Mouse (Mus musculus) regulatory T cell (primary cell): ENCODE measurements around the gene C1qtnf6.

Experiments
- in situ Hi-C: fragments of 300-600 bp; cut with MboI, MseI; formaldehyde crosslinking; loops from one replicate; pipeline ENCODE4 v1.15.1; 2025; ENCODE audit warnings: high pct_unique_total_duplicates

C1qtnf6 gene

DNA sequence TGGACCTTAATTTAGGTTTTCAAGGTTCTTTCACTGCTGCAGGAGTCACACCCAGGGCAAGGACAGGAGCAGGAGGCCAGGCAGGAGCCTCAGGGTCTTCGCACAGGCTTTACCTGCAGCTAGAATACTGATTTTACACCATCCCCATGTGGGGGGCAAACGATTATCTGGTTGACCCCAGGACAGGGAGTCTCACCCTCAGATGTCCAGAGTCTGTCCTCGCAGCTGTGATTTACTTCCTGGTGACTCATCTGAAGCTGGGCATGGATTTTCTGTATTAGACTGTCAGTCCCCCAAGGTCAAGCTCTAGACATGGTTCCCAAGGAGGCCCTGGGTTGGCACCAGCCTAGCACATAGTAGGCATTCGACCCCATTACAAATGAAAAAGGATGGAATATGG is 14.8 kb upstream of the C1qtnf6 start:
- in situ Hi-C loops = no loop called here

- in situ Hi-C loops = loop anchor here (5.0 kb wide), 1 partner anchor 182 kb away; no protein-coding TSS in a partner anchor
These were observed 13.4 kb upstream of the C1qtnf6 start, which contains the start of gene Sstr3 for GRCm38 (mm10) chr15:78544561-78545001. Gene Sstr3, minus strand, starts transcription at chr15:78544685.

DNA sequence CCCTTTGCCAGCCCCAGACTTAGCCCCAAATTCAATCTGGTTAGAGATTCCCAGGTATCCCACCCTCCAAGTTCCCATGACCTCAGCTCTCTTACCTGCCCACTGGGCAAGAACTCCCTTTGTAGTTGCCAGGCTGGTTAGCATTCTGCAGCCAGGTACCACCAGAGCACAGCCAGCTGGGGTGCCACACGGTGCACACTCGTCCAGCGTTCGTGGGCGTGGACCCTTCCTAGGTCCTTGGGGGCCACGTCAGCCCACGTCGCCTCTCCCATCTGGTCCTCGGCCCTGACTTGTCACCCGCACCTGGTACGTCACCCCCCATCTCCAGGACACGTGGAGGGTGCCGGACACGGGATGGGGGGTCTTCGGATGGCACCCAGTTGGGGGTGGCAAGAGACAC is 12.8 kb upstream of the C1qtnf6 start:
- in situ Hi-C loops = loop anchor here (5.0 kb wide), 1 partner anchor 182 kb away; no protein-coding TSS in a partner anchor

GRCm38 (mm10) chr15:78542767-78543303 is 11.6 kb upstream of the C1qtnf6 start:
- in situ Hi-C loops = loop anchor here (5.0 kb wide), 1 partner anchor 181 kb away; no protein-coding TSS in a partner anchor

DNA sequence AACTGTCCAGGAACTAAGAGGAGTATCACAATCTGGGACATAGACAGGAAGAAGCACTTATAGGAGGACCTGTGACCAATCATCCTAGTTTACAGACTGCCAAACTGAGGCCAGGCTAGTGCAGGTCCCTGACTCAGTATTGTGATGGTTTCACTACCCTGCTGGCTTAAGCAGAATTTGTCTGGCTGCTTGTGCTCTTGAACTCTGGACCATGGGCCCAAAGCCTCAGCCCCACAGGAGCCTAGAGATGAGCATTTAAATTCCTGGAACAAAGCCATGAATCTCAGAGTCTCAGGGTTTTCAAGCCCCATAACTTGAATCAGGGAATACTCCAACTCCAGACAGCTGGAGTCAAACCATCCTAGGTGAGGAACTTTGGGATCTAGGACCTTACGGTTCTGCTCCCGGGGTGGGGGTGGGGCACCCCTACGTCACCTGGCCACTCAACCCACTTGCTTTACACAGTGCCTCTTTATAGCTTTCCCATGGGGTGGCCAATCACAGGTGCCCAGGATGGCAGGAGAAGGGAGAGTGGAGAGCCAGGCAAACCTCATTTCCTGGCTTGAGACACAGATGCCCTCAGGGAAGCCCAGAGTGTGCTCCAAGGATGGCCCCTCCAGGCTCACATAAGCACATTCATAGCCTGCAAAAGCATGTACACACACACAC is 11.0 kb upstream of the C1qtnf6 start:
- in situ Hi-C loops = loop anchor here (5.0 kb wide), 1 partner anchor 180 kb away; no protein-coding TSS in a partner anchor

DNA sequence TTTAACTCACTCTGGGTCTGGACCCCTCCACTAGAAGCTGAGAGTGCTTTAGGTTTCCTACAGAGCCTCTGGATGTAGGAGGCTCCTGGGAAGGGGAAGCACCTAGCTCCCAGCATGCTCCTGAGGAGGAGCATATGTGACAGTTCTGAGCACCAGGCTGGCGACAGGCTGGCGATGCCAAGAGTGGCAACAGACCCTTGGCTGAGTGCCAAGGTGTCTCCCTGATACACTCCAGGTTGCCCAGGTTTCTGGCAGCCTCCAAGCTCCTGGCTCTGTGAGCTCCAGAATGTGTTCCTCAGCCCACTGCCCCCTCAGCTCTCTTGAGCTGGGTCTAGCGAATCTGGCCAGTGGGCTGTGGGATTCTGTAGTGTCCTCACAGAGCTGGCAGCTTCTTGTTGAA is 10.4 kb upstream of the C1qtnf6 start:
- in situ Hi-C loops = loop anchor here (5.0 kb wide), 1 partner anchor 179 kb away; no protein-coding TSS in a partner anchor

DNA sequence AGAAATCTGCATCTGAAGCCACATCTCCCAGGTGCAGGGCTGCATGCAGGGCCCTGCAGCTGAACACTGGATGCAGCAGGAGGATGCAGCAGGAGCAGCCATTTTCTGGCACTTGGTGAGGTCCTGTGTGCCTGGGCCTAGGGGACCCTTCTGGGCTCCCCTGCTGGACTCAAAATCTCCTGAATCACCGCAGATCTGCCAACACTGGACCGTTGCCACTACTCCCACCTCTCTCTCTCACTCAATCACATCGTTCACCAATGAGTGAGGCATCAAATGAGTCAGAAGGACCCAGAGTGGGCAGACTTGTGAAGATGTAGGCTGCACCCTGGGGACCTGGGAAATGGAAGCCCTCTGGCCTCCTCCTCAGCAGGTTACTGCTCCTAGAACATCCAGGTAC is 9.8 kb upstream of the C1qtnf6 start:
- in situ Hi-C loops = loop anchor here (5.0 kb wide), 1 partner anchor 179 kb away; no protein-coding TSS in a partner anchor

DNA sequence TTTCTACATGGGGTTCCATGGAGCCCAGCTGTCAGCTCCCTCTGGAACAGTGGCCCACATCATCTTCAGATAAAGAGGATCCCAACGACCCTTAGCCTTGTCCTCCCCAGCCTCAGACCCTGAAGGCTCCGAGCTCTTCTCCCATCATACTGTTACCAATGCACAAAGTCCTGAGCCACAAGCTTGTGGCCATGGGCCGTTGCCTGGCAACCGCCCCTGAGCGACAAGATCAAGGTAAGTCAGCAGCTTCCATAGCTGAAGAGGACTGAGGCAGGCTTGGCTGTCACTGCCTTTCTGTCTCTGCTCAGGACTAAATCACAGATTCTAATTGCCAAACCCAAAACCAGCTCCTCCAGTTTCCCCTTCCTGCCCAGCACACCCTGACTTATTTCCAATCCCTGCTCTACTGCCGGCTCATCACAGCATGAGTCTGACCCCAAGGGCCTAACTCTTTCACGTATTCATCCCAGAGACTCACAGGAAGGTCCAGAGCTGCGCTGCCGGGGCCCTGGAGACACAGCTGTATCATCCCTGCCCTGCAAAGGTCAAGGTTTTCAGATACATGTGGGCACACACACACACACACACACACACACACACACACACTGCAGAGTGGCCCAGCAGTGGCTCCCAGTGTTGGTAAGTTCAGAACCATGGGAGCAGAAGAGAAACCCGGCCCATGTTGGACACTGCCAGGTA is 4.7 kb upstream of the C1qtnf6 start:
- in situ Hi-C loops = loop anchor here (5.0 to 10.0 kb wide), 2 partner anchors 89 to 351 kb away; no protein-coding TSS in a partner anchor

- in situ Hi-C loops = loop anchor here (10.0 kb wide), 1 partner anchor 349 kb away; no protein-coding TSS in a partner anchor
These were observed 2.2 kb upstream of the C1qtnf6 start for GRCm38 (mm10) chr15:78533346-78533835.

GRCm38 (mm10) chr15:78532566-78533345 is 1.5 kb upstream of the C1qtnf6 start:
- in situ Hi-C loops = loop anchor here (10.0 kb wide), 1 partner anchor 348 kb away; no protein-coding TSS in a partner anchor

GRCm38 (mm10) chr15:78531901-78532469 is 769 bp upstream of the C1qtnf6 start:
- in situ Hi-C loops = loop anchor here (10.0 kb wide), 1 partner anchor 347 kb away; no protein-coding TSS in a partner anchor

- in situ Hi-C loops = loop anchor here (10.0 kb wide), 1 partner anchor 347 kb away; no protein-coding TSS in a partner anchor
These were observed 170 bp upstream of the C1qtnf6 start for GRCm38 (mm10) chr15:78531451-78531720.

DNA sequence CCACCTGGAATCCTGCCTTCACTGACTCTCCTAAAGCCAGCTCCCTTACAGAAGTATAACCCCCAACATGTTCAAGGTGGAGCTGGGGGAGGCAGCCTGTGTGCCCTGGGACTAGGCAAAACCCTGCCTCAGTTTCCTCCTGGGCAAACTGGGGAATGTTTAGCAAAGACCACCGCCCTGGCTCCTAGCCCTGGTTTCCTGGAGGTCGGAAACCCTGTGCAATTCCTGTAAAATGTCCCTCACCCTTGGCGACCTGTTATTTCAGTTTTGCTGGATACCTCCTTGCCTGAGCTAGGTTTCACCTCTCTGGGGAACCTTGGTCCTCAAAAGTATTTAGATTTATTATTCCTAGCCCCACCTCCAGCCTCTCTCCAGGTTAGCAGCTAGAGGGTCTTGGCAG is 1.1 kb downstream of the C1qtnf6 start:
- in situ Hi-C loops = loop anchor here (10.0 kb wide), 1 partner anchor 345 kb away; no protein-coding TSS in a partner anchor

- in situ Hi-C loops = no loop called here
These were observed 1.7 kb downstream of the C1qtnf6 start for GRCm38 (mm10) chr15:78529428-78529990.

DNA sequence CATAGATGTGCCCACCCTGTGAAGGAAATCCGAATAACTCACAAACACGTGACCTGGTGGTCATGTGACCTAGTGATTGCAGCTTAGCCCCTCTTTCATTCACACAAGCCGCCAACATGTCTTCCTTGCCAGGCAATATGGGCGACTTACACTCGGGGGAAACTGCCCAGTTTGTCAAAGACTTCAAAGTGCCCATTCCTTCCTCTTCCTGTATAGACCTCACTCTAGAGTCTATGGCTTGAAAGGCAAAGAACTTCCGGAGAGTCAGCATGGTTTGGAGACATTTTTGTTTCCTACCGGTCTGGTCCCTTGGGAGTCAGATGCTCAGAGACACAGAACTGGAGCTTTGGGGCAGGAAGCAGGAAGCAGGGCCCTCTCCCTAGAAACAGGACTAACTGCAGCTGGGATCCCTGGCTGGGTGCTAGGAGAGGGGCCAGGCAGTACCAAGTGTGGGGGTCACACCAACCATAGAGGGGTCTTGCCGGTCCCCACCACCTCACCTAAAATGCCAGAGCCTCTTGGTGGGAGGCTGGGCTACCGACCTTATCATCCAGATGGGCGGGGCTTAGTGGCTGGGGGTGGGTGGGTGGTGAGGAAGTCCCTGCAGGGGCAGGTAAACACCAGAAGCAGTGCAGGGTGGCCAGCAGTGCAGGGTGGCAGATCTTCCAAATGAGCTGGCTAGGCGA is 2.3 kb downstream of the C1qtnf6 start:
- in situ Hi-C loops = no loop called here

DNA sequence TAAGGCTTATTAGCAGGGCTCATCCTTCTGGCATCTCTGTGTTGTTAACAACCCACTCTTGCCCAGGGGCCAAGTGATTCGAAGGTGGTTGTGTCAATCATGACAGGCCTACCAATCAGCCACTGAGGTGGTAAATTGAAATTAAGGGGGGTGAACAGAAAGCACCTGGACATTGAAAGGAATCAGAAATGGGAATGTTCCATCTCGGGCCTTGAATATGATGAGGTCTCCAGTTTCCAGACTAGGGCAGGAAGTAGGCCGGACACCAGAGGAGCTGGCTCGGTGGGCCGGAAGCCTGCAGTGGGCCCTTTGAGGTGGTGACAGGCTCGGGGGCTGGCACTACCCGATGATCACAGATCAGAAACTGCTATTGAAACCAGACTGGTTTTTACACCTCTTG is 3.2 kb downstream of the C1qtnf6 start:
- in situ Hi-C loops = no loop called here

GRCm38 (mm10) chr15:78524163-78524562 is 7.1 kb downstream of the C1qtnf6 start:
- in situ Hi-C loops = no loop called here

- in situ Hi-C loops = no loop called here
These were observed 9.3 kb downstream of the C1qtnf6 start for GRCm38 (mm10) chr15:78521892-78522291.

DNA sequence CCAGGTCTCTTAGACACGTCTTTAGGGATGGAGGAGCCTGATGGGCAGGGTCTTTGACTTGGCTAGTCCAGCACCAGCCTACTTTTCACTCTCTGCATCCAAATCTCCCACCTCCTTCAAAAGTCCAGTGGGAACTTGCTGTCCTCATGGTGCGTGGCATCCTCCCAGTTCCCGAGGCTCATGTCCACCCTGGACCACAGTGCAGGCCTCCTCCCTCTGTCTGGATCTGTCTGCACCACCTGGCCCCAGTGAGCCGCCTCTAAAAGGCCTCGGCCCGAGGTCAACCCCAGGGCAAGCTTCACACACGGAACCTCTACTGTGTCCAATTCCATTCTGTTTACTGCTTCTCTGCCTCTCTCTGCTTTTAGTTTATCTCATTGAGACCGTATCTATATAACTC is 9.9 kb downstream of the C1qtnf6 start:
- in situ Hi-C loops = no loop called here
